19 mouse cellular contexts compared by ENCODE assay signal in genomic region chr13:56152773-56153460, GRCm38 (mm10). TPM values are rescaled to one million over a fixed set of nuclear protein-coding genes. Genes with fewer than 3 reads are reported as not detected.
DNase-seq lines count a peak whose midpoint lies in the region; ATAC-seq and TF ChIP-seq lines count a peak whose summit lies in the region.
"Had no signal": no experiment of that assay in that cellular context is flagged by ENCODE, and none has a peak within 500 bp of the region (broad histone marks: within the 10 kb centered on the region; RNA-seq: fewer than 3 reads in every experiment).

No protein-coding gene starts in this region.

- H3K4me3 ChIP-seq in gastrocnemius, adult 2 months: no peak overlapping the region
- peak overlapping the region; percentile 70 for H3K4me3 ChIP-seq in testis, adult 2 months (ENCODE audit: control insufficient read depth, low read depth, low read length)
- H3K4me3 ChIP-seq in macrophage (ENCODE audit: inconsistent target): no peak overlapping the region
- no peak overlapping the region for H3K4me3 ChIP-seq in stomach, postnatal 0 days (ENCODE audit: low read depth, low read length)
- H3K4me3 ChIP-seq in midbrain, embryonic 14.5 days (replicated peaks; ENCODE audit: low read depth, low read length): no peak overlapping the region
- H3K4me3 ChIP-seq: heart, adult 2 months; hindbrain, embryonic 12.5 days; lung, embryonic 15.5 days; midbrain, embryonic 13.5 days had no signal

- no peak for TF ChIP-seq CTCF in gastrocnemius, adult 2 months (IDR thresholded peaks at IDR 0.05)
- no peak for TF ChIP-seq CTCF in testis, adult 2 months (IDR thresholded peaks at IDR 0.05; ENCODE audit: control insufficient read depth, insufficient read depth, insufficient replicate concordance, low read depth, low read length)
- no peak for TF ChIP-seq CTCF in stomach, postnatal 0 days (IDR thresholded peaks at IDR 0.05; ENCODE audit: low read depth)

- peaks cover 6% of the 10 kb centered on the region for H3K4me1 ChIP-seq in testis, adult 2 months (ENCODE audit: control insufficient read depth, insufficient read depth, low read length)
- no peaks in the 10 kb centered on the region for H3K4me1 ChIP-seq in stomach, postnatal 0 days (replicated peaks; ENCODE audit: control insufficient read depth, insufficient read depth)
- H3K4me1 ChIP-seq in midbrain, embryonic 14.5 days (ENCODE audit: control insufficient read depth, insufficient read depth, low read length): no peaks in the 10 kb centered on the region

- no peaks in the 10 kb centered on the region for H3K27me3 ChIP-seq in testis, adult 2 months (ENCODE audit: control insufficient read depth, insufficient read depth, low read length)
- H3K27me3 ChIP-seq in stomach, postnatal 0 days (ENCODE audit: control insufficient read depth, insufficient read depth, low read length): no peaks in the 10 kb centered on the region
- H3K27me3 ChIP-seq in midbrain, embryonic 14.5 days (ENCODE audit: control insufficient read depth, insufficient read depth, low read length): no peaks in the 10 kb centered on the region
- H3K27me3 ChIP-seq: hindbrain, embryonic 12.5 days had no signal

- TF ChIP-seq EP300 in stomach, postnatal 0 days (optimal IDR thresholded peaks at IDR 0.05): no peak

- 41% methylated on average over 7 of the region's 7 CpGs for WGBS in macrophage (ENCODE audit: missing documents)
- WGBS in stomach, postnatal 0 days: 31% methylated on average over 7 of the region's 7 CpGs
- 74% methylated on average over 7 of the region's 7 CpGs for WGBS in midbrain, embryonic 14.5 days

- TF ChIP-seq POLR2A in testis, adult 2 months (IDR thresholded peaks at IDR 0.05; ENCODE audit: control insufficient read depth, low read depth, low read length): no peak

- no peaks in the 10 kb centered on the region for H3K36me3 ChIP-seq in testis, adult 2 months (ENCODE audit: control insufficient read depth, insufficient read depth, low read length)
- no peaks in the 10 kb centered on the region for H3K36me3 ChIP-seq in macrophage (ENCODE audit: inconsistent target)
- no peaks in the 10 kb centered on the region for H3K36me3 ChIP-seq in stomach, postnatal 0 days (ENCODE audit: control insufficient read depth, insufficient read depth, low read length)
- H3K36me3 ChIP-seq in midbrain, embryonic 14.5 days (ENCODE audit: control insufficient read depth, insufficient read depth, low read length): no peaks in the 10 kb centered on the region
- H3K36me3 ChIP-seq: hindbrain, embryonic 12.5 days; lung, embryonic 15.5 days; midbrain, embryonic 13.5 days had no signal

- H3K9ac ChIP-seq in stomach, postnatal 0 days (ENCODE audit: low read length): no peak overlapping the region
- no peak overlapping the region for H3K9ac ChIP-seq in midbrain, embryonic 14.5 days (replicated peaks; ENCODE audit: low read length)
- H3K9ac ChIP-seq: hindbrain, embryonic 12.5 days; lung, embryonic 15.5 days; midbrain, embryonic 13.5 days had no signal

- no peak overlapping the region for H3K4me2 ChIP-seq in stomach, postnatal 0 days (replicated peaks; ENCODE audit: low read depth)
- H3K4me2 ChIP-seq in midbrain, embryonic 14.5 days (ENCODE audit: low read length): no peak overlapping the region
- H3K4me2 ChIP-seq: hindbrain, embryonic 12.5 days; lung, embryonic 15.5 days; midbrain, embryonic 13.5 days had no signal

- no peaks in the 10 kb centered on the region for H3K79me2 ChIP-seq in macrophage (ENCODE audit: inconsistent target)

- H3K9me3 ChIP-seq in stomach, postnatal 0 days (ENCODE audit: control insufficient read depth, low read length): no peaks in the 10 kb centered on the region
- no peaks in the 10 kb centered on the region for H3K9me3 ChIP-seq in midbrain, embryonic 14.5 days (ENCODE audit: control insufficient read depth, low read length)
- H3K9me3 ChIP-seq: hindbrain, embryonic 12.5 days; lung, embryonic 15.5 days; midbrain, embryonic 13.5 days had no signal

- no peak overlapping the region for H3K27ac ChIP-seq in gastrocnemius, adult 2 months
- no peak overlapping the region for H3K27ac ChIP-seq in testis, adult 2 months (ENCODE audit: control insufficient read depth, insufficient read depth, low read depth, low read length)
- peak overlapping the region; percentile 41; the same call in 1 of the 2 replicates for H3K27ac ChIP-seq in macrophage
- H3K27ac ChIP-seq in stomach, postnatal 0 days (replicated peaks): no peak overlapping the region
- no peak overlapping the region for H3K27ac ChIP-seq in midbrain, embryonic 14.5 days (replicated peaks; ENCODE audit: low read depth, low read length)
- H3K27ac ChIP-seq: heart, adult 2 months; hindbrain, embryonic 12.5 days; lung, embryonic 15.5 days; midbrain, embryonic 13.5 days had no signal

- peak; percentile 49; the same call in 1 of the 2 replicates for ATAC-seq in stomach, postnatal 0 days (ENCODE audit: low FRiP score, low TSS enrichment)
- ATAC-seq in midbrain, embryonic 14.5 days (ENCODE audit: low FRiP score, low TSS enrichment): no peak
- ATAC-seq: midbrain, embryonic 13.5 days; Patski had no signal

- intact Hi-C loops in gastrocnemius, adult 2 months (cut with DNase I): loop anchor here (2.0 to 10.0 kb wide), 2 partner anchors 36 to 178 kb away; no protein-coding TSS in a partner anchor
- intact Hi-C loops in gastrocnemius, postnatal 14 days (cut with DNase I; ENCODE audit: low total_unique reads): no loop called here

- DNase-seq in gastrocnemius, adult 2 months: peak; percentile 2
- no peak for DNase-seq in gastrocnemius, postnatal 14 days
- DNase-seq in testis, postnatal 14 days (ENCODE audit: low spot score): no peak
- no peak for DNase-seq in stomach, postnatal 0 days (ENCODE audit: low spot score)
- DNase-seq in midbrain, embryonic 14.5 days: no peak
- DNase-seq in retina, postnatal 1 day: no peak
- DNase-seq: adrenal gland, postnatal 25 days; cerebellum, postnatal 10 days; heart, adult 2 months; kidney, adult 11 months; kidney, postnatal 10 days; spleen, adult 18-20 months; thymus, adult 18-20 months had no signal

RNA-seq across cellular contexts. Expression of gene H2afy, which starts 16.8 kb away (rescaled TPM):
- total RNA-seq in gastrocnemius, adult 2 months (2021): 10 to 100 TPM; 64.1 to 69.2 TPM
- total RNA-seq in gastrocnemius, postnatal 14 days (2021): 10 to 100 TPM; 60.8 to 61.3 TPM
- 56.3 and 61.0 TPM in 2 replicates for polyA plus RNA-seq in testis, adult 2 months (2012; rRNA removed)
- 100 to 1,000 TPM; 256 to 801 (median 305) TPM for total RNA-seq in macrophage (2018; cell fraction: chromatin; rRNA removed)
- total RNA-seq in macrophage (2018; cell fraction: cytosol; rRNA removed): 100 to 1,000 TPM in 25 of 26 experiments, 10 to 100 TPM in 1; 96.6 to 142 (median 118) TPM
- 100 to 1,000 TPM; 122 to 541 (median 233) TPM for total RNA-seq in macrophage (2018; cell fraction: nucleus; rRNA removed)
- polyA plus RNA-seq in macrophage (2018): 96.3 to 139 TPM (median 138 TPM) in 3 replicates
- 150 and 157 TPM in 2 replicates for polyA plus RNA-seq in stomach, postnatal 0 days (2015; fragmentation: Nextera tagmentation; extraction: Ambion mirVana)
- polyA plus RNA-seq in midbrain, embryonic 14.5 days (2014; fragmentation: Nextera tagmentation; extraction: Ambion mirVana): 292 and 355 TPM in 2 replicates

RNA-seq across cellular contexts. Expression of gene Tifab, which starts 25.8 kb away (rescaled TPM):
- under 1 TPM; 0.18 to 0.28 TPM for total RNA-seq in gastrocnemius, adult 2 months (2021)
- under 1 TPM; 0.31 to 0.44 TPM for total RNA-seq in gastrocnemius, postnatal 14 days (2021)
- polyA plus RNA-seq in testis, adult 2 months (2012; rRNA removed): 0.15 and 0.35 TPM in 2 replicates
- 10 to 100 TPM in 13 of 26 experiments, 1 to 10 TPM in 12, under 1 TPM in 1; 0.87 to 66.4 (median 10.8) TPM for total RNA-seq in macrophage (2018; cell fraction: chromatin; rRNA removed)
- total RNA-seq in macrophage (2018; cell fraction: cytosol; rRNA removed): 10 to 100 TPM in 25 of 26 experiments, 1 to 10 TPM in 1; 6.9 to 68.5 (median 45.6) TPM
- 10 to 100 TPM in 20 of 26 experiments, 1 to 10 TPM in 6; 5.7 to 83.4 (median 17.4) TPM for total RNA-seq in macrophage (2018; cell fraction: nucleus; rRNA removed)
- polyA plus RNA-seq in macrophage (2018): 17.5 to 60.8 TPM (median 44.2 TPM) in 3 replicates
- polyA plus RNA-seq in stomach, postnatal 0 days (2015; fragmentation: Nextera tagmentation; extraction: Ambion mirVana): 2.1 and 2.4 TPM in 2 replicates
- polyA plus RNA-seq in midbrain, embryonic 14.5 days (2014; fragmentation: Nextera tagmentation; extraction: Ambion mirVana): 0.43 and 0.64 TPM in 2 replicates
- polyA plus RNA-seq: Patski had no signal
